8 mouse cellular contexts compared by ENCODE assay signal in genomic region chr8:64204801-64205311, GRCm38 (mm10). TPM values are rescaled to one million over a fixed set of nuclear protein-coding genes. Genes with fewer than 3 reads are reported as not detected.
A peak's percentile ranks its signal among the peaks of the same experiment; 100 is the strongest.
DNase-seq lines count a peak whose midpoint lies in the region; ATAC-seq lines count a peak whose summit lies in the region.

No protein-coding gene starts in this region.

- no peaks in the 10 kb centered on the region for H3K9me3 ChIP-seq in heart, embryonic 12.5 days (replicated peaks)
- no peaks in the 10 kb centered on the region for H3K9me3 ChIP-seq in midbrain, embryonic 14.5 days (ENCODE audit: control insufficient read depth, low read length)

- peak; percentile 30; the same call in 1 of the 2 replicates for ATAC-seq in heart, embryonic 12.5 days (ENCODE audit: insufficient number of reproducible peaks, low FRiP score)
- ATAC-seq in midbrain, embryonic 14.5 days (ENCODE audit: low FRiP score, low TSS enrichment), result peak; percentile 18; the same call in 1 of the 2 replicates

- peak overlapping the region; percentile 83 for H3K4me3 ChIP-seq in heart, embryonic 12.5 days
- H3K4me3 ChIP-seq in midbrain, embryonic 14.5 days (replicated peaks; ENCODE audit: low read depth, low read length), result peak overlapping the region; percentile 70

- WGBS in heart, embryonic 12.5 days, result 0% methylated on average over 19 of the region's 19 CpGs
- WGBS in midbrain, embryonic 14.5 days, result under 1% methylated on average over 19 of the region's 19 CpGs

- H3K36me3 ChIP-seq in heart, embryonic 12.5 days, result no peaks in the 10 kb centered on the region
- no peaks in the 10 kb centered on the region for H3K36me3 ChIP-seq in midbrain, embryonic 14.5 days (ENCODE audit: control insufficient read depth, insufficient read depth, low read length)

- peak overlapping the region; percentile 100 for H3K4me2 ChIP-seq in heart, embryonic 12.5 days
- H3K4me2 ChIP-seq in midbrain, embryonic 14.5 days (ENCODE audit: low read length), result peak overlapping the region; percentile 98

- peak overlapping the region; percentile 78 for H3K9ac ChIP-seq in heart, embryonic 12.5 days
- peak overlapping the region; percentile 72 for H3K9ac ChIP-seq in midbrain, embryonic 14.5 days (replicated peaks; ENCODE audit: low read length)

- peak; percentile 19 to 31 for DNase-seq in lung, adult 18-20 months
- DNase-seq in lung, postnatal 25 days (ENCODE audit: low spot score), result no peak
- peak; percentile 75 for DNase-seq in cerebellum, adult 9-10 months
- peak; percentile 7 to 31 for DNase-seq in kidney, postnatal 25 days
- no peak for DNase-seq in midbrain, embryonic 14.5 days
- DNase-seq in urinary bladder, adult 18-20 months (ENCODE audit: low spot score in 2 of 2), result no peak
- no peak for DNase-seq in c-Kit-positive CD71-positive TER-119-positive erythroid progenitor cells, embryonic 14.5 days (ENCODE audit: low spot score)

- no peak overlapping the region for H3K27ac ChIP-seq in heart, embryonic 12.5 days (ENCODE audit: poor library complexity, severe bottlenecking)
- H3K27ac ChIP-seq in midbrain, embryonic 14.5 days (replicated peaks; ENCODE audit: low read depth, low read length), result peak overlapping the region; percentile 45; the same call in 1 of the 2 replicates

- peaks cover 6% of the 10 kb centered on the region; the same call in 1 of the 2 replicates for H3K4me1 ChIP-seq in heart, embryonic 12.5 days (replicated peaks)
- H3K4me1 ChIP-seq in midbrain, embryonic 14.5 days (ENCODE audit: control insufficient read depth, insufficient read depth, low read length), result peaks cover 7% of the 10 kb centered on the region; the same call in 1 of the 2 replicates

- peaks cover 8% of the 10 kb centered on the region; the same call in 1 of the 2 replicates for H3K27me3 ChIP-seq in heart, embryonic 12.5 days (replicated peaks)
- H3K27me3 ChIP-seq in midbrain, embryonic 14.5 days (ENCODE audit: control insufficient read depth, insufficient read depth, low read length), result peaks cover 14% of the 10 kb centered on the region; the same call in 1 of the 2 replicates

RNA-seq across cellular contexts. Expression of gene Tll1, which starts 1.2 kb away (rescaled TPM):
- polyA plus RNA-seq in heart, embryonic 12.5 days (2016; fragmentation: Nextera tagmentation; extraction: Ambion mirVana), result 1.9 and 2.0 TPM in 2 replicates
- polyA plus RNA-seq in midbrain, embryonic 14.5 days (2014; fragmentation: Nextera tagmentation; extraction: Ambion mirVana), result 3.6 and 4.2 TPM in 2 replicates

Comparison
In these comparisons a context has a peak if more than half of its experiments do, and no peak if none do; other contexts are left out.
1. DNase-seq: peak in lung, adult 18-20 months (2 of 2), cerebellum, adult 9-10 months (single experiment) and kidney, postnatal 25 days (2 of 2); none in lung, postnatal 25 days (single experiment), midbrain, embryonic 14.5 days (single experiment), urinary bladder, adult 18-20 months (0 of 2) and c-Kit-positive CD71-positive TER-119-positive erythroid progenitor cells, embryonic 14.5 days (single experiment).